Mouse (Mus musculus) cerebellum, adult 11-12 months (tissue): ENCODE measurements around the gene Bclaf3.
"Not testable (repeated sequence)": the region's sequence is repeated elsewhere in the genome, so short reads cannot be mapped to it uniquely, and the experiment has no call there.

Source experiments
- DNase-seq: peaks from one replicate; pipeline ENCODE4 v3.0.0; 2022

Bclaf3 gene

DNA sequence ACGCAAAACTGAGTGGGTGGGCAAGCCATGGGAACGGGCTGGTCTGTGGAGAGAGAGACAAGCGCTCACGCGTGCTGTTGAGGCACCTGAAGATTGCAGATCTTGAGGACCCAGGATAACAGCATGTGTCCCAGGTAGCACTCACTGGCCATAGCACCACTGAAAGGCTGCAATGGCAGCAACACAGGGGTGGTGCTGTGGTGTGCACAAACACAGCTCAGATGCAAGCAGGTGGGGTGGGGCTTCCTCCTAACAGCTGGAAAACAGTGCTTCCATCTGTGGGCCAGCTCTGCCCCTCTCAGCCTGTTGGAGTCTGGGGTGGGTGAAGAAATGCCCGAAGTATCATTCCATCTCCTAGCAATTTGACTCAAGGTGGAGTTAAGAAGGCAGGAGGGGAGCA is at the start of gene Bclaf3:
Gene Bclaf3 (plus strand): TSS at position 301 of the 400 bp plus-strand sequence.
- DNase-seq = no peak

GRCm38 (mm10) chrX:159478243-159478940 is 48.1 kb upstream of the Bclaf3 start:
- DNase-seq = not testable (repeated sequence)

DNA sequence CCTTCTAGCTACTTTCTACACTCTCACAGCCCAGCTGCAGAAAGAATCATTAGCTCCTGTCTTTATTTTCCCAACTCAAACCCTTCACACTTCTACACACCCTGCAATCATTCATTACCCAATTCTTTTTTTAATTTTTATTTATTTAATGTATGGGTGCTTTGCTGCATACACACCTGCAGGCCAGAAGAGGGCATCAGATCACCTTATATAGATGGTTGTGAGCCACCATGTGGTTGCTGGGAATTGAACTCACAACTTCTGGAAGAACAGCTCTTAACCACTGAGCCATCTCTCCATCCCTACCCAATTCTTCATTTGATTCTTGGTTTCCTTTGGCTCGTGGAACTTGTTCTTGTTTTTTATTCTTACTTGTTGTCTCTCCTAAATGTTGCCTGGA is 42.2 kb upstream of the Bclaf3 start:
- DNase-seq = no peak

DNA sequence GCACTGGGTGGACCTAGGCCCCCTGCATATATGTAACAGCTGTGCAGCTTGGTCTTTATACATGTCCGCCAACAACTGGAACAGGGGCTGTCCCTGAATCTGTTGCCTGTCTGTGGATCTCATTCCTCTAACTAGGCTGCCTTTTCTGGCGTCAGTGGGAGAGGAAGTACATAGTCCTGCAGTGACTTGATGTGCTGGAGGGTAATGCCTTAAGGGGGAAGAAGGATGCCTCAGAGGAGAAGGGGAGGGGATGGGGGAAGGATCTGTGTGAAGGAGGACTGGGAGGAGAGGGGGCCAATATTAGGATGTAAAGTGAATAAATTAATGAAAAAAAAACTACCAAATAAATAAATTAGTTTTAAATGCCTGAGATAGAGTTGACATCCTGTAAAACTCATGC is 23.3 kb upstream of the Bclaf3 start:
- DNase-seq = no peak

DNA sequence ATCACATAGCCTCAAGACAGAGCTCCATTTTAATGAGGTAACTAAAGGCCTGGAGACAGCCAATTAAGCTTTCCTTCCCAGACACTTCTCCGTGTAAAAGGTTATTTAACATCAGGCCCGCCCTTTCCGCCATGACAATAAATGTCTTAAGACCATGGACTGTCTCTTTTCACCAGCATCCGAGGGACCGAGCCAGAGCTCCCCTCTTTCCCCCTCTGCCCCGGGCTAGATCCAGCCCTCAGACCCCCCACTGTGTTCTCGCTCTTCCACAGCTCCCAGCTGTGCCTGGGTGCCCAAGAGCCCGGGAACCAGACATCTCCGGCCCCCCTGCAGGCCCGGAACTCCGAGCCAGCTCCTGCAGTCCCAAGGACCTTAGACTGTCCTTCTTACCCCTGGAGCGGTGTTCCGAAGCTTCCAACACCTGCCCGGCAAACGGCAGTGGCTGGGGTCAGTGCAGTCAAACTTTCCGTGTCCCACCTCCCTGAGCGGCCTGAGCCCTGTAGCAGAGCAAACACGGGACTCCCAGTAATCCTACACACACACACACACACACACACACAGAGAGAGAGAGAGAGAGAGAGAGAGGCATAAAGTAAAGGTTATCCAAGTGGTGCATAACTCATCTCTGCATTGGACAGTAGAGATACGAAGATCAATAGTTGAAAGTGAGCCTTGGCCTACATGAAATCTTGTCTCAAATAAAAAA is 18.0 kb upstream of the Bclaf3 start:
- DNase-seq = no peak

GRCm38 (mm10) chrX:159509042-159509441 is 17.4 kb upstream of the Bclaf3 start:
- DNase-seq = no peak

DNA sequence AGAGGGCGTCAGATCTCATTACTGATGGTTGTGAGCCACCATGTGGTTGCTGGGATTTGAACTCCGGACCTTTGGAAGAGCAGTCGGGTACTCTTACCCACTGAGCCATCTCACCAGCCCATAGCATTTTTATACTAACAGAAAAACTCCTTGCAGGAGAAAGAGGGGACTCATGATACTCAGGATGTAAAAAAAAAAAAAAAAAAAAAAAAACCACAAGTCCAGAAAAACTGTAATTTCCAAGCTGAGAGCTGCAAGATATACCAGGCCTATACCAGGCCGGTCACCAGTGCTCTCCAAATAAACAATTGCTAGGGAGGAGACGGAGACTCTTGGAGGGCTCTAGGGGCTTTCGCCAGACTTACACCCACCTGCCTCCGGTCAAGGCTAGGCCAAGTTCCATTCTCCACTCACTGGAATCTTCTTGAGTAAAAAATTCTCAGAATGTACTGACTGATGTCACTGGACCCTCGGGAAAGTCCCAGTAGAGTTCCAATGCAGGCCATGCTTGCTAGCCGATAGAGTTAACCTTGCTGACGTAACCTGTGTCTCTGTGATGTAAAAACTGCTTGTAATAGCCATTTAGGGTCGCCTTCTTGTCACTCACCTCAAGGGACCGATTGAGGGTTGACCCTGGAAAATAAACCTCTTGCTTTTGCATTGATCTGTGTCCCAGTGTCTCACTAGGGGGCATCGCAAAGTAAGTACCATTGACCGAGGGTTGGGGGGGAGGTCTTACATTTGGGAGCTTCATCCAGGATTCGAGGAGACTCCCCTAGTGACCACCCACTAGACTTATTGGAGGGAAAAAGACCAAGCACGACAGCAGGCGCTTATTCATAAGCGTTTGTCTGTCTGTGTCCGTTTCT is 16.4 kb upstream of the Bclaf3 start:
- DNase-seq = no peak

DNA sequence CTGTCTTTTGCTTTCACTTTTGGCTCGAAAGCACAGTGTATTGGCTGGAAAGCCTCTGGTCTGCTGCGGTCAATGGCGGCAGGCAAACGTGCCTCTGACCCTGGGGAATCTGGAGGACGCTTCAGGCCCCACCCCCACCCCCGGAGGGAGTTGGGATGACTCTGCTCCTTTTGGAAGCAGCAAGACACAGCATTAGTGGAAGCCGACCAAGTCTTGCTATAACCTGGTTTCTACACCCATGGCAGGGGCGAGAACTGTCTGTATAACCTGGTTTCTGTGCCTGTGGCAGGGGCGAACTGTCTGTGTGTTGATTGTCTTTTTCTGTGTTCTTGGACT is 15.8 kb upstream of the Bclaf3 start:
- DNase-seq = no peak

GRCm38 (mm10) chrX:159515599-159515998 is 10.9 kb upstream of the Bclaf3 start:
- DNase-seq = no peak

- DNase-seq = no peak
These were observed 4.7 kb upstream of the Bclaf3 start for GRCm38 (mm10) chrX:159521780-159522179.

- DNase-seq = no peak
These were observed 3.8 kb upstream of the Bclaf3 start for GRCm38 (mm10) chrX:159522651-159523050.

- peak; percentile 96 for DNase-seq
These were observed 5.9 kb downstream of the Bclaf3 start for GRCm38 (mm10) chrX:159532427-159532810.

- no peak for DNase-seq
These were observed 6.4 kb downstream of the Bclaf3 start for GRCm38 (mm10) chrX:159532811-159533462.

DNA sequence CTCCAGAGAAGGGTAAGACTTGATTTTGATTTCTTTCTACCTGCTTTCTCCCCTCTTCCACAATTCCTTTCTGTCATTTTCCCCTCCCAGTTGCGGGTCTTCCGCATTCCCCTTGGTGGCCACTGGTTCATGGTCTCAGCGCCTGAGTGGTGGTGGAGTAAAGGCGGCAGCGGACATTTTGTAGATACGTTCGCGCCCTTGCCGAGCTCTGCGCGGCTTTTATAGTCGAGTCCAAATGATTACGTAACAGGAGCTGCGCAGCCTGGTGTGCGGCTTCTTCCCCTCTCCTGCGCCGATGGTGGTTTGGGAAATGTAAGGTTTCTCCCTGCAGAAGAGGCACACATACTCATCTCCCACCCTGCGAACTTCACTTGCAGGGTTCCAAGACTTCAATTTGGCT is 15.4 kb downstream of the Bclaf3 start:
- DNase-seq = no peak

GRCm38 (mm10) chrX:159547093-159547492 is 20.6 kb downstream of the Bclaf3 start:
- DNase-seq = no peak

DNA sequence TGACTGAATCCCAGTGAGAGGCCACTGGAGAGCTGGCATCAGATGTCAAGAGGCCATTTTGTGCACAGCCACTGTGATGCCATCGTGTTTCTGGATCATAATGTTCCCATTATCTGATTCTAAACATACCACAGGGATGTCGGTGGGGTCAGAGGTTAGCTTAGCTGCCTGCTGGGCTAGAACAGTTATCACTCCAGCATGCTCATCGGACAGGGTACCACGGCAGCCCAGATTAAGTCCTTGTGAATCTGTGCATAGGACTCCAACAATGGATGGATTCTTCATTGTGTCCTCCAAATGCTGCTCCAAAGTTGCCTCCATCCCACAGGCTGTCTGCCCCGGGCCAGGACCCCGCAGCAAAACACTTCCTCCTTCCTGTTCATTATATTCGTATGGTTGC is 58.2 kb downstream of the Bclaf3 start:
- not testable (repeated sequence) for DNase-seq

DNA sequence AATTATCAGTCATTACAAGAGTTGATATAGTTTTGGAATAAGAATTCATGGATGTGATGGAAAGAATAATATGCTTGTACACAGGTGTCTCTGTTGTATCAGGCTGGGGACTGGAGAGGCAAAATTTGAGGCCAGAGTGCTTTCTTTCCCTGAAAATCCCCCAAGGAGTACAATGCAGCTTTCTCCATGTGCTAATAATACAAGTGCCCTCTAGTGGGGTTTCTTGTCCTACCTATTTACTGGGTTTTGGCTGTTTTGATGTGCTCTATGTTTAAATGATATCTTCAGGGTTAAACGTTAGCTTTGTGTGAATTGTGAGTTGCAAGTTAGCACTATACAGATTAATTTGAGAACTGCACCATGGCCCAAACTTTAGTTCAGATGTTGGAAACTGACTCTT is 65.1 kb downstream of the Bclaf3 start:
- DNase-seq = no peak

- no peak for DNase-seq
These were observed 71.0 kb downstream of the Bclaf3 start for GRCm38 (mm10) chrX:159597502-159597901.

DNA sequence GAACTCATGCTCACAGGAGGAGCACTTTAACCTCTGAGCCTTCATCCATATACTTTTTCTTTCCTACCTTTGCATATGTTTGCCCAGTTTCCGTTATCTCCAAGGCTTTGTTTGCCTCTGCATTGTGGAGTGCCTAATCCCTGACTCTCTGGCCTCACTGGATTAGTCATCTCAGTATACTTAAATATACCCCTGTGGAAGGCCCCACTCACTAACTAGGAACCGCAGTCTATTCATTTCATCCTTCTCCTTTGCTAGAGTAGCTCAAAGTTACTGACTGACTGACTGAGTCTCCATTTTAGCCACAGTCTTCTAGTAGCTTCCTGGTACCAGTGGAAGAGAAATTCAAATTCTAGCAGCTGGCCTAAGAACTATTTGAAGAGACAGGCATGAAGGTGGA is 78.3 kb downstream of the Bclaf3 start:
- no peak for DNase-seq

- DNase-seq = no peak
These were observed 80.4 kb downstream of the Bclaf3 start for GRCm38 (mm10) chrX:159606936-159607335.

- DNase-seq = peak; percentile 2
These were observed 99.9 kb downstream of the Bclaf3 start for GRCm38 (mm10) chrX:159626208-159626906.

DNA sequence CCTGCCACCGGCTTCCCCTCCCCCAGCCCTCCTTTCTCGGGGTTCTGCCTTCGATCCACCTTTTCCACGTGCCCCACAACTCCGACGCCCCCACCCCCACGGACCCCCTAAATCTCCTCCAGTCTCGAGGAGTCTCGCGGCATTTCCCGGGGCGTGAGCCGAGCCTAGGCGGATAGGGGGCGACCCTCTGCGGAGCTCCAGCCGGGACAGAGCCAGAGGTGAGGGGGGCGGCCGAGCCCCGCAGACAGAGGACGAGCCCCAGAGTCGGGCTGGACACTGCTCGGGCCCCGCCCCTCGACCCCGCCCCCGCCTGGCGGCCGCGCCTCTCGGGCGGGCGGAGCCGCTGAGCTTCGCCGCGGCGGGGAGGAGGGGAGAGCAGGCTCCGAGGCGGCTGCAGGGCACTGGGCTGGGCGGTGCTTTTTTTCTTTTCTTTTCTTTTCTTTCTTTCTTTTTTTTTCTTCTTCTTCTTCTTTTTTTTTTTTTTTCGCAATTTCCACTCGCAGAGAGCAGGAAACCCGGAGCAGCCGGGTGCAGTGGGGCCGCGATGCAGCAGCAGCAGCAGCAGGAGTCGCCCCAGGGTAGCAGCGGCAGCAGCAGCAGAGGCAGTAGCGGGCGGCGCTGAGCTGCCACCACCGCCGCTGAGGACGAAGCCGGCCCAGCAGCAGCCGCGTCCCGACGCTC is 100.6 kb downstream of the Bclaf3 start, which contains the start of gene Sh3kbp1:
Gene Sh3kbp1 (plus strand): TSS at position 366 of the 681 bp plus-strand sequence.
- DNase-seq = peak; percentile 35
